In the genomic region with DNA sequence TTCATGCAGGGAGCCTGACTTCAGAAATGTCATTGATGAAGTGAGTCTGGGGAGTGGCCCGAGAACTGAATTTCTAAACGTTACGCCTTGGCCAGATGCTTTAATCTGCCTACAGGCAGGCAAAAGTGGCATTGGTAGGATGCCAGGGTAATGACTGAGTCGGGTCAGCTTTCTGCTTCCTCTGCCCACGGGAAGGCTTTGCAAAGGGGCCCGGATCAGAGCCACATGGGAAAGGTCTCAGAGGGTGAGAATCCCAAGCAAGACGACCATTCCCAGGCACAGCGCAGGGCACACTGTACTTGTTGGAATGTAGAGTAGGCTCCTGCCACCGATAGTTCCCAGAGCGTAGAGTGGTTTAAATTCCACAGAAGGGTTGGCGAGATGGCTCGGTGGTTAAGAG, we compare ENCODE assay signal across 12 mouse cellular contexts.
A peak's percentile ranks its signal among the peaks of the same experiment; 100 is the strongest.
DNase-seq lines count a peak whose midpoint lies in the region; ATAC-seq lines count a peak whose summit lies in the region.
"Had no signal": no experiment of that assay in that cellular context is flagged by ENCODE, and none has a peak within 500 bp of the region (broad histone marks: within the 10 kb centered on the region; RNA-seq: fewer than 3 reads in every experiment).

No protein-coding gene starts in this region.

- no peaks in the 10 kb centered on the region for H3K36me3 ChIP-seq in forebrain, embryonic 12.5 days (replicated peaks)
- H3K36me3 ChIP-seq in forebrain, embryonic 13.5 days (ENCODE audit: poor library complexity, severe bottlenecking): no peaks in the 10 kb centered on the region
- H3K36me3 ChIP-seq: neural tube, embryonic 12.5 days; stomach, embryonic 15.5 days had no signal

- no peak for ATAC-seq in forebrain, embryonic 12.5 days (ENCODE audit: low FRiP score)
- ATAC-seq in forebrain, embryonic 13.5 days: no peak
- ATAC-seq: CD4-positive, CD25-positive, alpha-beta regulatory T cell, adult 4 months had no signal

- H3K9me3 ChIP-seq in forebrain, embryonic 12.5 days: no peaks in the 10 kb centered on the region
- no peaks in the 10 kb centered on the region for H3K9me3 ChIP-seq in forebrain, embryonic 13.5 days (replicated peaks)
- H3K9me3 ChIP-seq: neural tube, embryonic 12.5 days; stomach, embryonic 15.5 days had no signal

- peak; percentile 20 to 38 for DNase-seq in kidney, postnatal 4 days
- DNase-seq in kidney, adult 18-20 months: no peak
- peak; percentile 84 for DNase-seq in adipocyte (ENCODE audit: low spot score)
- DNase-seq in lung, postnatal 14 days: peak; percentile 43
- no peak for DNase-seq in left cerebral cortex, adult 9 months (ENCODE audit: low spot score in 2 of 2)
- DNase-seq in layer of hippocampus, postnatal 36 days: no peak
- DNase-seq: kidney, postnatal 25 days had no signal

- peaks cover 46% of the 10 kb centered on the region for H3K4me1 ChIP-seq in forebrain, embryonic 12.5 days
- peaks cover 56% of the 10 kb centered on the region for H3K4me1 ChIP-seq in forebrain, embryonic 13.5 days

- no peak overlapping the region for H3K4me2 ChIP-seq in forebrain, embryonic 12.5 days
- H3K4me2 ChIP-seq in forebrain, embryonic 13.5 days: no peak overlapping the region
- H3K4me2 ChIP-seq: neural tube, embryonic 12.5 days; stomach, embryonic 15.5 days had no signal

- peaks cover 45% of the 10 kb centered on the region for H3K27me3 ChIP-seq in forebrain, embryonic 12.5 days
- peaks cover 17% of the 10 kb centered on the region for H3K27me3 ChIP-seq in forebrain, embryonic 13.5 days
- H3K27me3 ChIP-seq: stomach, embryonic 15.5 days had no signal

- H3K27ac ChIP-seq in forebrain, embryonic 12.5 days: 0 out of 2 replicates have a peak overlapping the region, but pooled peaks have one; percentile 42
- H3K27ac ChIP-seq in forebrain, embryonic 13.5 days: no peak overlapping the region
- H3K27ac ChIP-seq: neural tube, embryonic 12.5 days had no signal

- no peak overlapping the region for H3K9ac ChIP-seq in forebrain, embryonic 12.5 days
- no peak overlapping the region for H3K9ac ChIP-seq in forebrain, embryonic 13.5 days
- H3K9ac ChIP-seq: neural tube, embryonic 12.5 days; stomach, embryonic 15.5 days had no signal

- 41% methylated on average over 12 of the region's 12 CpGs for WGBS in forebrain, embryonic 12.5 days
- WGBS in forebrain, embryonic 13.5 days: 36% methylated on average over 12 of the region's 12 CpGs

- no peak overlapping the region for H3K4me3 ChIP-seq in forebrain, embryonic 12.5 days (replicated peaks)
- no peak overlapping the region for H3K4me3 ChIP-seq in forebrain, embryonic 13.5 days
- H3K4me3 ChIP-seq: neural tube, embryonic 12.5 days; stomach, embryonic 15.5 days had no signal

Comparison
In these comparisons a context has a peak if more than half of its experiments do, and no peak if none do; other contexts are left out.
1. DNase-seq: peak in kidney, postnatal 4 days (2 of 2), adipocyte (single experiment) and lung, postnatal 14 days (single experiment); none in kidney, adult 18-20 months (single experiment), left cerebral cortex, adult 9 months (0 of 2) and layer of hippocampus, postnatal 36 days (0 of 2).